Mouse (Mus musculus) brain, embryonic 18.5 days (tissue): ENCODE measurements around the gene Ak8.

Experiments used
- DNase-seq: peaks from one replicate; pipeline ENCODE4 v3.0.0-alpha.2; 2012; ENCODE audit warnings: low read depth, low spot score

Gene Ak8

GRCm38 (mm10) chr2:28730676-28731075, 30.7 kb downstream of the Ak8 start:
- no peak for DNase-seq

GRCm38 (mm10) chr2:28737112-28737511, 37.1 kb downstream of the Ak8 start:
- DNase-seq = no peak

DNA sequence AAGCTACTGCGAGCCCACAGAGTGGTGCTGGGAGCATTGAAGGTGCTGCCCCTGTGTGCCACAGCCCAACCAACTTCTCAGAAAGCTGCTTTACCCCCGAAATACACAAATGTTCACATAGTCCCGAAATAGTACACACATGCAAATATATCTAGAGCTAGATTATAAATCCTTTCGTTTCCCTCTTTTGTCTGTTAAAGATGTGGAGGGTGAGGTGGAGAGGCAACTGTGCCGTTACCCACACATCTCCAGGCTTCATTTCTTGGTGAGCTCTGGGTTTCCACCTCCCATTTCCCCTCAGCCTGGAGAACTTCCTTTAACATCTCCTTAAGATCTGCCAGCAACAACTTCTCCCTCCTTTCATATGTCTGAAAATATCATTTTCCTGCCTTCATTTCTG, 40.2 kb downstream of the Ak8 start:
- DNase-seq = no peak

DNA sequence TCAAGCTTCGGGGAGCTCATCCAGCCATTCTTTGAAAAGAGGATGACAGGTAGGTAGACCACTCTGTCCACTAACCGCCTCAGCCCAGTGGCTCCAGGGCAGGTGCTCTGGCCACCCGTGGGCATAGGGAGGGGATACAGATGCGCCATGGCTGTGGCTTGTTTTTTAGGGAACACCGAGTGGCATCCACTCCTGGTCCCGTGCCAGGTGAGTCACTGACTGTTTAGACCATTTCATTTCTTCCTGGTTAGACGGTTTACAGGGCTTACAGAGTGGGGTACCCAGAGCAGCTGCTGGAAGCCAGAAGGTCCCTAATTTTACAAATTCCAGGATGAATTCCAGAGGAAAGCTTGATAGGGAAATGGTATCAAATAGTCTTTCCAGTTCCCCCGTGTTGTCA, 42.7 kb downstream of the Ak8 start:
- DNase-seq = no peak

GRCm38 (mm10) chr2:28746682-28747332, 46.8 kb downstream of the Ak8 start:
- no peak for DNase-seq

DNA sequence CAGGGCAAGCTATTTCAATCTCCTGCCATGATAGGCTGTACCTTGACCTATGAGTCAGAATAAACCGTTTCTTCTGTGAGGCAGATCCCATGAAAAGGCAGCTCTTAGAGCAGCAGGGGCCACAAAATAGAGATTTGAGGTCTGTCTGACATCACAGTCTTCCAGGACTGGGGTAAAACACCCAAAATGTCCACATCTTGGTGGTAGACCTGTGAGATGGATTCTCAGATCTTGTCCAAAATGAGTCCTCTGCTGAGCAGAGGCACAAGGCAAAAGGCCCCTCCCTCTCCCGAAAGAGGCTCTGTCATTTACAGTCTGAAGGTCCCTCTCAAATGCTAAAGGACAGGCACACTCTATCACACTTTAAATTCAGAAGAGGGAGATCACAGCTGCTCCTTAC, 47.7 kb downstream of the Ak8 start:
- DNase-seq = no peak

GRCm38 (mm10) chr2:28751186-28751585, 51.2 kb downstream of the Ak8 start:
- no peak for DNase-seq

GRCm38 (mm10) chr2:28751658-28752057, 51.7 kb downstream of the Ak8 start:
- DNase-seq = no peak

GRCm38 (mm10) chr2:28752388-28752787, 52.4 kb downstream of the Ak8 start:
- no peak for DNase-seq

DNA sequence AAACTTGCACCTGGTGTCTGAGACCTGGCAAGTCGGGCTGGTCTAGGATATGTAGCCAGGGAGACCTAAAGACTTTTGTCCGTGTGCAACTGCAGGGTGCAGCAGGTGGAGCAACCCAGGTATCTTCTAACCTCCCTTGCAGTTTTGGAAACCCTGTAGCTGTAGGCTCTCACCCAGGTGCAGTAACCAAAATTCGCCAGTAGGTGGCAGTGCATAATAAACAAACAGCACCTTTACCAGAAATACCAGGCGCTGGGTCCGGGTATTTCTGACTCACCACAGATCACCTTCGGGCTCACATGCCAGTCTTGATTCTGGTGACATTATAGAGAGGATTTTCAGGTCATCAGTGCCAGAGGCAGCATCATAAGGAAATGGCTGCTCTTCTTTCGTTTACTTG, 55.5 kb downstream of the Ak8 start:
- DNase-seq = peak; percentile 50

- no peak for DNase-seq
These were observed 56.2 kb downstream of the Ak8 start for GRCm38 (mm10) chr2:28756201-28756600.

- no peak for DNase-seq
These were observed 59.5 kb downstream of the Ak8 start for GRCm38 (mm10) chr2:28759441-28759840.

- no peak for DNase-seq
These were observed 66.6 kb downstream of the Ak8 start for GRCm38 (mm10) chr2:28766590-28766989.

GRCm38 (mm10) chr2:28767041-28767440, 67.1 kb downstream of the Ak8 start:
- no peak for DNase-seq

- DNase-seq = no peak
These were observed 70.7 kb downstream of the Ak8 start for GRCm38 (mm10) chr2:28770697-28771096.

DNA sequence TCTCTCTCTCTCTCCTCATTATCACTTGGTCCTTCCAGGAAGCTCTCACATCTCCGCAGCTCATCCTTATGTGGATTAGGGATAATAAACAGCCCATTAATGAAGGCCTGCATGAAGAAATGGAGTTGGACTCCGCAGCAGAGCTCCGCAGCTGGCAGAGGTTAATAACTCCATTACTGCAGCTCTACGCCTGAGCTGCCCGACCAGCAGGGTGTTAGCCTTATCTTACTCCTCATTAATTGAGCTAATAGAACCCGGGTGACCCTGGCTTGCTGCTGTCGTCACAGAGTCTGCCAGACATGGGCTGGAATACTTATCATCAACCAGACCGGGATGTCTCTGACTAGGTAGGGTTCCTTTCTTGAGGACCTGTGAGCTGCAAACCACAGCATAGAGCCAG, 74.1 kb downstream of the Ak8 start:
- DNase-seq = no peak

- DNase-seq = no peak
These were observed 76.8 kb downstream of the Ak8 start for GRCm38 (mm10) chr2:28776728-28777127.

DNA sequence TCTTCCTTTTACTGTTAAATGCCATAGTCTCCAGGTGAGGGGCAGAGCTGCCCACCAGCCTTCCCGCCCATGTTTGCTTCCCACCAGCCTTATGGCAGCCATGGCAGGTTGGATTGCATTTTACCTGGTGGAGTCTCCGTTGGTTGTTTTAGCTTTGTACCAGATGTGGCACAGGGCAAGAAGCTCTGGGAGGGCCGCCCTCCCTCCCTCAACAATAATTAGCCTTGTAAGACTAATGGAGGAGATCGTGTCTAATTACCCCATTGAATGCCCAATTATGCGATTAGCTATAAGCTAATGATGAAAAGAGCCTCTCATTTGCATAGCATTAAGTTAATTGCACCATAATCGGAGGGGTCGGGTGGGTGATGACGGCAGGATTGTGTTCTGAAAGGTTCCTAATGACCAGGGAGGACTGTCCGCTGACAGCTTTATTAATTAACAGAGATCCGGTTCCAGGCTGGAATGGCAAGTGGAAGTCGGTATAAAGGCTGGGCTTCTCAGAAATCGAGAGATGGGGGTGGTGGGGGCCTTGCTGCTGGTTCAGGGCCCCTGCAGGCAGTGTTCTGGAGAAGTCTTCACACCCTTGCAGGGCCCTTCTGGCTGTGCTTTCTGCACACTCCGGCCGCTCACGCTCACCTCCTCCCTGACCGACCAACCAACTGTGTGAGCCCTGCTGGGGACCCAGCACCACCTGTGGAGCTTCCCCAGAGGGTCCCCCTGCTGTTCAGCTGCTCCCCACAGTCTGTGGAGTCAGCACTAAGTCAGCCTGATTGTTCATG, 80.2 kb downstream of the Ak8 start:
- no peak for DNase-seq

- no peak for DNase-seq
These were observed 81.3 kb downstream of the Ak8 start for GRCm38 (mm10) chr2:28781310-28781709.

DNA sequence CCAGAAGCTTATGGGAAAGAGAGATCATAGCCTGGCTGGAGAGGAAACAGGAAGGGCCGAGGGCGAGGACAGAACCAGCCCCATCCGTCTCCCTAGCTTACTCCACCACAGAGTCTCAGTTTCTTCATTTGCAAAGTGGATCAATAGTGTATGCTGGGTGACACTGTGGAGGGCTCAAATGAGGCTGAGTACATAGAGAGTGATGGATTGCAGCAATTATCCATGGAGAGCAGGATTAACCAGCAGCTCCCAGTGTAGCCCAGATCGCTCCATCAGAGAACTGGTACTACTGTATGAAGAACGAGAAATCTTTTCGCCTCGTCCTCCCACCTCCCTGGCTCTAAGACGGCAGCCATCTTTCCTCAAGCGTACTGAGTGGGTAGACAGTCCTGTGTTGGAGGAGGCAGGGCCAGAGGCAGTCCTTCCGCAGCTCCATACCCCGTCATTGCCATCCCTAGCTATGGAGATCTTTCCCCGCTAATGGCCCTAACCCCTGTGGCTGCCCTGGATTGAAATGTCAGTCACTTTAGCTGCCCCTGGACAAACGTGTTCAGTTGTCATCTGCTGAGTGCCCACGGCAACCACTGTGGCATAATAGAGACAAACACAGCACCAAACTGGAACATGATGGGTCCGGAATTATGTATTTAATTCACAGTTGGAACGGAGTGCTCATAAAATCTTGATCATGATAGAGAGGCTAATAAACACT, 86.5 kb downstream of the Ak8 start:
- no peak for DNase-seq

GRCm38 (mm10) chr2:28787067-28787619, 87.2 kb downstream of the Ak8 start:
- DNase-seq = no peak

DNA sequence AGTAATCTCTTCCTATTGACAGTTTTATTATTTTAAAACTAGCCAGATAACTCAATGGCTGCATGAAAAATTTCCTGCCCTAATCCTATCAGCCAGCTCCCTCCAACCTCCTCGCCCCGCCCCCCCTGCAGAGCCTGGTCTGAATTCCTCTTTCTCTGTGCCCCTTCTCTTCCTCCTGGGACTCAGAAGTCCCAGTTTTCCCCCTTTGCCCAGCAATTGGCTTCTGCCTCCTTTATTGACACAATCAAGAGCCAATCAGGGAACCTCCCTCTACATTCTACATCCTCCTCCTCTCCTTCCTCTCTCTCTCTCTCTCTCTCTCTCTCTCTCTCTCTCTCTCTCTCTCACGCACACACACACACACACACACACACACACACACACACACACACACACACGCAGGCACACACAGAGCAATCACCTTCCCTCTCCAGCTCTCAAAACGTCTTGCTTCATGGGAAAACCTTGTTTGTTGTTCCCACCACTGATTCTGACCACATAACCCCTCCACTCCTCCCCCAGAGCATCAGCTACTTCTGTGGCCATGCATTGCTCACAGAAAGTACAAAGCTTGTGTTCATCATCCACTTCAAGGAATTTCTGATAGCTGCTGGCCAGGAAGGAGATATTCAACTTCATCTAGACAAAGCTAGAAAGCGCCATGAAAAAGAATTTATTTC, 93.1 kb downstream of the Ak8 start:
- DNase-seq = peak; percentile 73
